Mouse (Mus musculus) limb, embryonic 14.5 days (tissue): ENCODE results near the gene H2afb1. TPM values are rescaled to one million over a fixed set of nuclear protein-coding genes. Genes with fewer than 3 reads are reported as not detected.
"Not testable (repeated sequence)": the region's sequence is repeated elsewhere in the genome, so short reads cannot be mapped to it uniquely, and the experiment has no call there.

ENCODE experiments used
- ATAC-seq: fragments of 200-750 bp; cut with Nextera tagmentation; 2 replicates; pipeline ENCODE4 v1.8.0; 2017; ENCODE audit warnings: low read depth, moderate number of reproducible peaks, moderate TSS enrichment; ENCODE audit not compliant: low FRiP score
- DNase-seq: peaks from one replicate; pipeline ENCODE4 v3.0.0-alpha.2; 2015; ENCODE audit warnings: low spot score
- H3K27ac ChIP-seq: fragments of 300-500 bp; sonication (generic); replicated peaks from 2 replicates; pipeline ENCODE4 v1.5.1; 2014; ENCODE audit warnings: low read depth, mild to moderate bottlenecking, low read length, moderate library complexity, mixed read lengths
- H3K27me3 ChIP-seq: fragments of 300-500 bp; sonication (generic); 2 replicates; pipeline ENCODE4 v1.6.1; 2014; ENCODE audit warnings: low read length, mixed read lengths; ENCODE audit not compliant: control insufficient read depth, insufficient read depth
- H3K36me3 ChIP-seq: fragments of 300-500 bp; sonication (generic); 2 replicates; pipeline ENCODE4 v1.6.1; 2014; ENCODE audit warnings: mild to moderate bottlenecking, low read length, moderate library complexity, mixed read lengths; ENCODE audit not compliant: control insufficient read depth, insufficient read depth
- H3K4me1 ChIP-seq: fragments of 300-500 bp; sonication (generic); 2 replicates; pipeline ENCODE4 v1.6.1; 2014; ENCODE audit warnings: antibody characterized with exemption, low read length, mixed read lengths; ENCODE audit not compliant: control insufficient read depth, insufficient read depth
- H3K4me2 ChIP-seq: fragments of 300-500 bp; sonication (generic); replicated peaks from 2 replicates; pipeline ENCODE4 v1.6.1; 2014; ENCODE audit warnings: low read depth, mild to moderate bottlenecking, low read length, moderate library complexity; ENCODE audit not compliant: severe bottlenecking
- H3K4me3 ChIP-seq: fragments of 300-500 bp; sonication (generic); replicated peaks from 2 replicates; pipeline ENCODE4 v1.5.1; 2014; ENCODE audit warnings: low read length
- H3K9ac ChIP-seq: fragments of 300-500 bp; sonication (generic); 2 replicates; pipeline ENCODE4 v1.6.1; 2014; ENCODE audit warnings: mild to moderate bottlenecking, low read depth, low read length, moderate library complexity; ENCODE audit not compliant: severe bottlenecking
- H3K9me3 ChIP-seq: fragments of 300-500 bp; sonication (generic); 2 replicates; pipeline ENCODE4 v1.6.1; 2016; ENCODE audit warnings: low read length; ENCODE audit not compliant: control insufficient read depth
- POLR2A ChIP-seq: fragments of 200-500 bp; IDR thresholded peaks from 2 replicates; pipeline ENCODE4 v1.8.0; 2012; ENCODE audit warnings: inconsistent platforms, mild to moderate bottlenecking, moderate library complexity, borderline replicate concordance; ENCODE audit not compliant: insufficient read depth, insufficient read length; ENCODE audit errors: extremely low read depth
- WGBS: fragments of 180-500 bp; shearing (Covaris S2); extraction: QIAGEN DNeasy Blood & Tissue Kit; methylation state at CpG from one replicate; pipeline ENCODE4 v1.1.7; 2014; 5-methylcytosine and 5-hydroxymethylcytosine counted together
- polyA plus RNA-seq, 2 experiments: library from polyadenylated mRNA; depleted of rRNA in 1 of 2; stranded (reverse) in 1 of 2; unstranded in 1 of 2; fragments of >200 nt; fragmentation: Nextera tagmentation in 1 of 2; extraction: Ambion mirVana in 1 of 2; gene quantifications; 2 replicates each; pipeline versions ENCODE4 v1.2.1 to v1.2.3; 2012 to 2014

The H2afb1 gene
- polyA plus RNA-seq (2012; rRNA removed) (not detected in 2 replicates), polyA plus RNA-seq (2014; fragmentation: Nextera tagmentation; extraction: Ambion mirVana) (not detected in 2 replicates)

GRCm38 (mm10) chrX:117014457-117014856 is at the start of gene H2afb1:
Gene H2afb1 (plus strand): TSS chrX:117014757.
- H3K36me3 ChIP-seq, H3K9ac ChIP-seq, H3K27ac ChIP-seq, H3K27me3 ChIP-seq, H3K9me3 ChIP-seq, ATAC-seq, DNase-seq, H3K4me3 ChIP-seq, H3K4me2 ChIP-seq, H3K4me1 ChIP-seq: not testable (repeated sequence)
- 94% methylated on average over 7 of the region's 8 CpGs for WGBS

GRCm38 (mm10) chrX:117036085-117036484 is 21.5 kb downstream of the H2afb1 start:
- H3K4me1 ChIP-seq, result no peaks in the 10 kb centered on the region
- no peak overlapping the region for H3K9ac ChIP-seq
- H3K36me3 ChIP-seq, result no peaks in the 10 kb centered on the region
- no peak overlapping the region for H3K4me3 ChIP-seq
- ATAC-seq (no peak), DNase-seq (no peak)
- 70% methylated on average over 2 of the region's 2 CpGs for WGBS
- no peaks in the 10 kb centered on the region for H3K27me3 ChIP-seq
- TF ChIP-seq POLR2A, result no peak
- H3K9me3 ChIP-seq, result no peaks in the 10 kb centered on the region
- H3K4me2 ChIP-seq, result no peak overlapping the region
- no peak overlapping the region for H3K27ac ChIP-seq
